Mouse (Mus musculus) heart, postnatal 36 days (tissue): ENCODE measurements at regions not wholly inside any gene's neighbourhood (a gene's known extent, or its start where the extent isn't known, plus 50 kb on each side); places are given as distances from the start of the nearest gene placed in this dataset.
A peak's percentile ranks its signal among the peaks of the same experiment; 100 is the strongest.

Source experiments
- DNase-seq, 2 experiments: peaks; one replicate each; pipeline ENCODE4 v3.0.0; 2021 to 2022
- intact Hi-C: fragments of 180-260 bp; cut with DNase I; formaldehyde crosslinking; loops from one replicate; pipeline ENCODE4 v1.15.1; 2025

GRCm38 (mm10) chr1:61373661-61374491, 264.7 kb upstream of the Pard3b start:
- peak; percentile 46 to 49 for DNase-seq
- intact Hi-C loops = loop anchor here (1.0 to 10.0 kb wide), 4 partner anchors 65 to 1411 kb away; no protein-coding TSS in a partner anchor

- no peak for DNase-seq
Observed at GRCm38 (mm10) chr1:61376417-61376816, 262.2 kb upstream of the Pard3b start.

GRCm38 (mm10) chr1:61377070-61377469, 261.6 kb upstream of the Pard3b start:
- intact Hi-C loops = loop anchor here (1.0 to 10.0 kb wide), 9 partner anchors 196 to 1585 kb away; partner anchors contain the start of gene Pard3b
- DNase-seq = peak; percentile 69 to 78

More at GRCm38 (mm10) chr1:61376417-61376816, 262.2 kb upstream of the Pard3b start:
- intact Hi-C loops = loop anchor here (2.0 to 10.0 kb wide), 7 partner anchors 196 to 1586 kb away; partner anchors contain the start of gene Pard3b

GRCm38 (mm10) chr1:61378240-61378639, 260.4 kb upstream of the Pard3b start:
- DNase-seq = no peak

GRCm38 (mm10) chr1:61379771-61380517, 258.7 kb upstream of the Pard3b start:
- intact Hi-C loops = loop anchor here (5.0 to 10.0 kb wide), 4 partner anchors 235 to 1582 kb away; no protein-coding TSS in a partner anchor
- DNase-seq = no peak

More at GRCm38 (mm10) chr1:61378240-61378639, 260.4 kb upstream of the Pard3b start:
- intact Hi-C loops = loop anchor here (5.0 to 10.0 kb wide), 4 partner anchors 233 to 1584 kb away; no protein-coding TSS in a partner anchor

GRCm38 (mm10) chr1:61387587-61387986, 251.0 kb upstream of the Pard3b start:
- DNase-seq = no peak
- intact Hi-C loops = no loop called here

- no peak for DNase-seq
- intact Hi-C loops = no loop called here
Observed at GRCm38 (mm10) chr1:61397796-61398195, 240.8 kb upstream of the Pard3b start.

- intact Hi-C loops = no loop called here
- DNase-seq = no peak
Observed at GRCm38 (mm10) chr1:61402339-61402738, 236.3 kb upstream of the Pard3b start.

- intact Hi-C loops = no loop called here
Observed at GRCm38 (mm10) chr1:61407201-61407600, 231.4 kb upstream of the Pard3b start.

GRCm38 (mm10) chr1:61414772-61415171, 223.9 kb upstream of the Pard3b start:
- DNase-seq = no peak
- intact Hi-C loops = no loop called here

More at GRCm38 (mm10) chr1:61407201-61407600, 231.4 kb upstream of the Pard3b start:
- DNase-seq = no peak

GRCm38 (mm10) chr1:61415426-61416195, 223.0 kb upstream of the Pard3b start:
- no peak for DNase-seq
- intact Hi-C loops = no loop called here

- no peak for DNase-seq
Observed at GRCm38 (mm10) chr1:61418396-61418795, 220.2 kb upstream of the Pard3b start.

GRCm38 (mm10) chr1:61419839-61420238, 218.8 kb upstream of the Pard3b start:
- no peak for DNase-seq
- intact Hi-C loops = no loop called here

More at GRCm38 (mm10) chr1:61418396-61418795, 220.2 kb upstream of the Pard3b start:
- intact Hi-C loops = no loop called here

- no peak for DNase-seq
- intact Hi-C loops = no loop called here
Observed at GRCm38 (mm10) chr1:61423253-61423652, 215.4 kb upstream of the Pard3b start.

- intact Hi-C loops = no loop called here
- no peak for DNase-seq
Observed at GRCm38 (mm10) chr1:61428706-61429501, 209.7 kb upstream of the Pard3b start.

- DNase-seq = no peak
- intact Hi-C loops = no loop called here
Observed at GRCm38 (mm10) chr1:61437603-61438002, 201.0 kb upstream of the Pard3b start.

GRCm38 (mm10) chr1:61461435-61461834, 177.2 kb upstream of the Pard3b start:
- no peak for DNase-seq
- intact Hi-C loops = no loop called here

GRCm38 (mm10) chr1:61470617-61471214, 167.9 kb upstream of the Pard3b start:
- intact Hi-C loops = no loop called here
- DNase-seq = no peak
